Mouse (Mus musculus): Measurements from ENCODE around the gene Rnf212b. TPM values are rescaled to one million over a fixed set of nuclear protein-coding genes. Genes with fewer than 3 reads are reported as not detected.

The Rnf212b gene
- polyA plus RNA-seq, 1 experiment from 2014 or later = not detected

- DNase-seq = no peak
- Histone ChIP-seq H3K27me3 (ENCODE audit: insufficient read depth, low read length) (no peaks in the 10 kb centered on the region), H3K36me3 (replicated peaks; ENCODE audit: insufficient read depth, low read length) (no peaks in the 10 kb centered on the region), H3K4me2 (ENCODE audit: low read depth, low read length) (no peak overlapping the region), H3K9me3 (ENCODE audit: low read length) (no peaks in the 10 kb centered on the region), H3K9ac (replicated peaks) (no peak overlapping the region), H3K27ac (ENCODE audit: low read depth) (no peak overlapping the region), H3K4me3 (ENCODE audit: low read depth, low read length) (no peak overlapping the region), H3K4me1 (ENCODE audit: insufficient read depth) (peaks cover 17% of the 10 kb centered on the region)
- no peak for ATAC-seq
- no peak for TF ChIP-seq EP300 (IDR thresholded peaks at IDR 0.05; ENCODE audit: low read depth)
- TF ChIP-seq CTCF (IDR thresholded peaks at IDR 0.05; ENCODE audit: low read depth) = no peak
- WGBS (ENCODE audit: insufficient replicate concordance) = 79% methylated on average over 3 of the region's 3 CpGs
Observed at GRCm38 (mm10) chr14:54874165-54874564, 60.2 kb downstream of the Rnf212b start.

- Histone ChIP-seq H3K27me3 (ENCODE audit: insufficient read depth, low read length) (no peaks in the 10 kb centered on the region), H3K4me1 (ENCODE audit: insufficient read depth) (peaks cover 17% of the 10 kb centered on the region), H3K36me3 (replicated peaks; ENCODE audit: insufficient read depth, low read length) (no peaks in the 10 kb centered on the region), H3K4me3 (ENCODE audit: low read depth, low read length) (peak overlapping the region; percentile 73), H3K9me3 (ENCODE audit: low read length) (no peaks in the 10 kb centered on the region), H3K9ac (replicated peaks) (peak overlapping the region; percentile 73), H3K27ac (ENCODE audit: low read depth) (peak overlapping the region; percentile 50), H3K4me2 (ENCODE audit: low read depth, low read length) (peak overlapping the region; percentile 100)
- DNase-seq = no peak
- peak; percentile 26 for ATAC-seq
- WGBS (ENCODE audit: insufficient replicate concordance) = 6% methylated on average over 36 of the region's 36 CpGs
- TF ChIP-seq EP300 (IDR thresholded peaks at IDR 0.05; ENCODE audit: low read depth) (no peak), CTCF (IDR thresholded peaks at IDR 0.05; ENCODE audit: low read depth) (no peak)
Observed at GRCm38 (mm10) chr14:54875844-54876538, 62.0 kb downstream of the Rnf212b start.

GRCm38 (mm10) chr14:54876539-54877047 is 62.7 kb downstream of the Rnf212b start:
- Histone ChIP-seq H3K4me3 (ENCODE audit: low read depth, low read length) (peak overlapping the region; percentile 73), H3K9ac (replicated peaks) (peak overlapping the region; percentile 73), H3K4me2 (ENCODE audit: low read depth, low read length) (peak overlapping the region; percentile 100), H3K36me3 (replicated peaks; ENCODE audit: insufficient read depth, low read length) (no peaks in the 10 kb centered on the region), H3K9me3 (ENCODE audit: low read length) (no peaks in the 10 kb centered on the region), H3K27me3 (ENCODE audit: insufficient read depth, low read length) (no peaks in the 10 kb centered on the region), H3K27ac (ENCODE audit: low read depth) (peak overlapping the region; percentile 50), H3K4me1 (ENCODE audit: insufficient read depth) (peaks cover 17% of the 10 kb centered on the region)
- peak; percentile 94 for ATAC-seq
- TF ChIP-seq CTCF (IDR thresholded peaks at IDR 0.05; ENCODE audit: low read depth) = no peak
- TF ChIP-seq EP300 (IDR thresholded peaks at IDR 0.05; ENCODE audit: low read depth) = no peak
- WGBS (ENCODE audit: insufficient replicate concordance) = under 1% methylated on average over 46 of the region's 72 CpGs
- peak; percentile 90 for DNase-seq

DNA sequence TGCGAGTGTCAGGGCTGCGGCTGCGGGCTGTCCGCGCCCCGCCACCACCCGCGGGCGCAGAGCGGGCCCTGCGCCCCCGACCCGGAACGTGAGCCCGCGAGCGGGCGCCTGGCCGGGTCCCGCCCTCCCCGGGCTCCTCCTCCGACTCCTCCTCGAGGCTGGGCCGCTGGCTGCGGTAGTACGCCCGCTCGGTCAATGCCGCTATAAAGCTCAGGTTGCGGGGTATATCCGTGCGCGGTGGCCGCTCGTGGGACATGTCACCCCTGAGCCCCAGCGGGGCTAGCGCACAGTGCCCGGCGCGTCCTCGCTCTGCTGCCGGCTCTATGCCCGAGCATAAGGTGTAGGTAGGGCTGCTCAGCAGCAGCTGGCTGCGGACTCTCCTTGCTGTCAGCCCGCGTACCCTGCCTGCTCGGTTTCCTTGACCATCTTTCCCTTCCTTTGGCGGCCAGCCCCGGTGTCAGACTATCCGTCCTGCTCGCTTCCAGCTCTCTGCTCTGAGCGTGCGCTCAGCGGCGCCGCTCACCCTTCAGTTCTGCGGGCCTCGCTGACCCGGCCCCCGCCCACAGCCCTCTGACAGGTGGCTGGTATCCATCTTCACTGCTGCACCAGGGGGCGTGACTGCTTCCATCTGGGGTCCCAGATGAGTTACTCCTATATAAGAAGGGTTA is 63.2 kb downstream of the Rnf212b start, which contains the start of gene Ppp1r3e:
Ppp1r3e (minus strand) TSS at position 503 of the 668 bp plus-strand sequence.
- Histone ChIP-seq H3K4me2 (ENCODE audit: low read depth, low read length) (peak within 1 kb of the TSS; percentile 100), H3K9me3 (ENCODE audit: low read length) (no peaks in the 10 kb centered on the region), H3K4me1 (ENCODE audit: insufficient read depth) (peaks cover 17% of the 10 kb centered on the region), H3K4me3 (ENCODE audit: low read depth, low read length) (peak within 1 kb of the TSS; percentile 73), H3K27me3 (ENCODE audit: insufficient read depth, low read length) (no peaks in the 10 kb centered on the region), H3K27ac (ENCODE audit: low read depth) (peak within 1 kb of the TSS; percentile 50), H3K36me3 (replicated peaks; ENCODE audit: insufficient read depth, low read length) (no peaks in the 10 kb centered on the region), H3K9ac (replicated peaks) (peak within 1 kb of the TSS; percentile 73)
- DNase-seq (peak; percentile 80), ATAC-seq (peak; percentile 82)
- peak; percentile 18; the same call in 1 of the 2 replicates for TF ChIP-seq CTCF (IDR thresholded peaks at IDR 0.05; ENCODE audit: low read depth)
- no peak for TF ChIP-seq EP300 (IDR thresholded peaks at IDR 0.05; ENCODE audit: low read depth)
- WGBS (ENCODE audit: insufficient replicate concordance) = under 1% methylated on average over 51 of the region's 61 CpGs

- TF ChIP-seq CTCF (IDR thresholded peaks at IDR 0.05; ENCODE audit: low read depth) = no peak
- TF ChIP-seq EP300 (IDR thresholded peaks at IDR 0.05; ENCODE audit: low read depth) = no peak
- peak within 1 kb of the TSS; percentile 71 for H3K4me3 ChIP-seq (ENCODE audit: low read depth, low read length)
- DNase-seq (peak; percentile 88), ATAC-seq (peak; percentile 97)
- H3K9ac ChIP-seq (replicated peaks) = peak within 1 kb of the TSS; percentile 84
- no peaks in the 10 kb centered on the region for H3K9me3 ChIP-seq (ENCODE audit: low read length)
- no peaks in the 10 kb centered on the region for H3K36me3 ChIP-seq (replicated peaks; ENCODE audit: insufficient read depth, low read length)
- peak within 1 kb of the TSS; percentile 84 for H3K4me2 ChIP-seq (ENCODE audit: low read depth, low read length)
- H3K27me3 ChIP-seq (ENCODE audit: insufficient read depth, low read length) = no peaks in the 10 kb centered on the region
- peaks cover 11% of the 10 kb centered on the region; the same call in 1 of the 2 replicates for H3K4me1 ChIP-seq (ENCODE audit: insufficient read depth)
- 3% methylated on average over 27 of the region's 27 CpGs for WGBS (ENCODE audit: insufficient replicate concordance)
- H3K27ac ChIP-seq (ENCODE audit: low read depth) = peak within 1 kb of the TSS; percentile 84
Observed at GRCm38 (mm10) chr14:54883154-54884021, 69.4 kb downstream of the Rnf212b start, which contains the start of the genes Bcl2l2 and Gm20521. Gene Bcl2l2 (plus strand): TSS chr14:54883377. Gene Gm20521 (plus strand): TSS chr14:54883441.
